Mouse (Mus musculus) adrenal gland, adult 8-10 months (tissue): ENCODE measurements around the gene Serpina3i. TPM values are rescaled to one million over a fixed set of nuclear protein-coding genes. Genes with fewer than 3 reads are reported as not detected.
"Not testable (repeated sequence)": the region's sequence is repeated elsewhere in the genome, so short reads cannot be mapped to it uniquely, and the experiment has no call there.

Source experiments
- DNase-seq: peaks from one replicate; pipeline ENCODE4 v3.0.0; 2022
- total RNA-seq, 4 experiments: library from RNA; stranded (reverse); gene quantifications; 2 replicates each; pipeline ENCODE4 v1.2.4; 2022

Serpina3i gene
- total RNA-seq: under 1 TPM in 2 of 4 experiments, not detected in 2; 0.24 to 0.31 TPM

DNA sequence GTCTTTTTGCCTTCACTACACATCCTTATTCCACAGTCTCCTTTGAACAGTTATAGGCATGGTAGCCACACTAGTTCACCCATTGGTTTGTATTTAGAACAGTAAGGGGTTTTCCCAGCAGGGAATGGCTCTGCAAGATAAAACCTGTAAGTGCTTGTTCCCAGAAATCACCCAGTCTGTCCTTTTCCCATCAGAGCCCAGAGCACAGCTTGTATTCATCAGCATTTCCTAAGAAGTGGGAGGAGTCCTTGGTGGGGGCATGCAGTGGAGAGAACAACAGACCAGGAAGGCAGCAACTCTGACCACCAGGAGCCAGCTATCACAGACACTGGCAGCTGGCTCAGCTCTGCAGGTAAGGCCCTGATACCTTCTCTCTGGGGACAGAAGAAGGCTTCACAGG is at the start of gene Serpina3i:
Gene Serpina3i, plus strand, starts transcription at position 260 of the 400 bp plus-strand sequence.
- no peak for DNase-seq

DNA sequence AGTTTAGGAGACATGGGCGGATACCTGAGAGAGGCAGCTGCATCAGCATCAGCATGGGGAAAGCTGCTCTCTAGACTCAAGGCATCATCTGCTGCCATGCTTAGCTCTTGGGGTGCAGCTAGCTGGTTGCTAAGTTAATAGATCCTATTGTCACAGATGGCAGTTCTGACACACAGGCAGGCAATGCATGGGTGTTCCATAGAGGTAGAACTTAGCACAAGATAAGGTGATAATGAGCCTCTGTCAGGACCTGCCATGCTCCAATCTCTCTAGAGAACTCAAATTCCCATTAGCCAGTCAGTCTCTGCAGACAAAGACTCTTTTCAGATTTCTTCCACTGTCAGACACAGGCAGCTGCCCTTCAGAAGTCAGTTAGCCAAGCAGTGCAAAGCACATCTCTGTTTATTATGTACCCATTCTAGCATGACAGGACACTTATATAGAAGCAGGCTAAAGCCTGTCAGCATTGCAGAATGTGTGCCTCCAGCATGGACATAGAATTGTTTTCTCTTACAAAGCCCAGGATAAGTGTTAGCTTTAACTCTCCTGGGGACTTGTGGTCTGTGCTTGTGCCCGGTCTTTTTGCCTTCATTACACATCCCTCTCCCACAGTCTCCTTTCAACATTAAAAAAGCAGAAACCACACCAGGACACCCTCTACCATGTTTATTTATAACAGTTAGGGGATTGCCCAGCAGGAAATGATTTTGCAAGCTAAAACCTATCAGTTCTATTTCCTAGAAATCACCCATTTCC is 49.1 kb upstream of the Serpina3i start:
- no peak for DNase-seq

DNA sequence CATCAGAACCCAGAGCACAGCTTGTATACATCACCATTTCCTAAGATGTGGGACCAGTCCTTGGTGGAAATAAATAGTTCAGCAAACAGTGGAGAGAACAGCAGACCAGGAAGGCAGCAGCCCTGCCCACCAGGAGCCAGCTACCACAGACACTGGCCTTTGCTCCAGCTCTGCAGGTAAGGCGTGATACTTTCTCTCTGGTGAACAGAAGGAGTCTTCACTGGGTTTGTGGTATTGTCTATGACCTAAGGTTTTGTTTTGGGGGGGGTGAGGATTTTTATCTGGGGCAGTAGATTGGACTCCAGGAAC is 48.5 kb upstream of the Serpina3i start, which contains the start of gene Serpina3f:
Gene Serpina3f, plus strand, starts transcription at position 100 of the 309 bp plus-strand sequence.
- no peak for DNase-seq

DNA sequence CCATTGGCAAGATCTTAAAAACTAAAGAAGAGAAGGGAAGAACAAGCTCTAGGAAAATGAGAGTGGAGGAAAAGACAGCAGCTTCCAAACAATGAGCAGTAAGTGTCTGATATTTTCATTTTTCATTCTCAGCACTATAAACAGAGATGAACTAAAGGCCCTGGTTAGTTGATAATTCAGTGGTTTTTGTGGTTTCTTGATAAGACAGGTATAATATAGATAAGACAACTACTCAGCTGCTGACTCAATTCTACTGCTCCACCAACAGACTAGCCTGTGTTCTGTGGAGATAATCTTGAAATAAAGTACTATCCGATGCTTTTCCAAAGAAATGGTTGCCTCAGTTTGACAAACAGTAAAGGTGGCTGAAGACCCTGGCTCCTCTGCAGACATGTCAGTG is 47.7 kb upstream of the Serpina3i start:
- no peak for DNase-seq

DNA sequence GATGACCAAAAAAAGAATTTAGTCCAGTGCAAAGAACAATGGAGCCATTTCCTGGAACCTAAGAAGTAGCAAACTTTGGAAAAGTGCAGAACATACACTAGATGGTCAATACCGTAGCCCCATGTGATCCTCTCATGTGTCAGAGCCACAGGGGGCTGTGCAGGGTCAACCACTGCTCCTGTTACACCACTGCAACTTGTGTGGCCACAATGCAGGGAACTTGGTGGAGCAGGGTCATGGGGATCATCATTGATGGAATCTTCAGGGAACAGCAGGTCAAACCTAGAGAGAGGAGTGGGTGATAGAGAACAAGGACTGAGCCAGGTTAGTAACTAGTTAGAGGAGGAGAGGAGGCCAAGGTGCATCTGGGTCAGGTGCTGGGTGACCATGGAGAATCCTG is 41.3 kb upstream of the Serpina3i start:
- DNase-seq: no peak

DNA sequence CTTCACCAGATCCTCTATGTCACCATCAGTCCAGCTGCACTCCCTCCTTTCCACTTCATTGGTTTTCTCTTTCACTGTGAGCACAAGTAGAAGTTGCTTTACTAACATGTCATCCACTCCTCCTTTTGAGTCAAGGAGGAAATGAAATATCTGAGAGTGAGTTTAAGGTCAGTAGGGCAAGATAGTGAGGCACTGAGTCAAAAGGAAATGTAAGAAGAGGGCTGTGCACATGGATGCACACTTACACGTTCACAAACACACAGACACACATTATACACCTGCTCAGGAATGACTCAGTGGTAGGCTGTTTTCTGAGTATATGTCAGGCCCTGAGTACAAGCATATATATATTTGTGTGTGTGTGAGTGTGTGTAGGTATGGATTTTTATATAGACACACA is 39.2 kb upstream of the Serpina3i start:
- no peak for DNase-seq

DNA sequence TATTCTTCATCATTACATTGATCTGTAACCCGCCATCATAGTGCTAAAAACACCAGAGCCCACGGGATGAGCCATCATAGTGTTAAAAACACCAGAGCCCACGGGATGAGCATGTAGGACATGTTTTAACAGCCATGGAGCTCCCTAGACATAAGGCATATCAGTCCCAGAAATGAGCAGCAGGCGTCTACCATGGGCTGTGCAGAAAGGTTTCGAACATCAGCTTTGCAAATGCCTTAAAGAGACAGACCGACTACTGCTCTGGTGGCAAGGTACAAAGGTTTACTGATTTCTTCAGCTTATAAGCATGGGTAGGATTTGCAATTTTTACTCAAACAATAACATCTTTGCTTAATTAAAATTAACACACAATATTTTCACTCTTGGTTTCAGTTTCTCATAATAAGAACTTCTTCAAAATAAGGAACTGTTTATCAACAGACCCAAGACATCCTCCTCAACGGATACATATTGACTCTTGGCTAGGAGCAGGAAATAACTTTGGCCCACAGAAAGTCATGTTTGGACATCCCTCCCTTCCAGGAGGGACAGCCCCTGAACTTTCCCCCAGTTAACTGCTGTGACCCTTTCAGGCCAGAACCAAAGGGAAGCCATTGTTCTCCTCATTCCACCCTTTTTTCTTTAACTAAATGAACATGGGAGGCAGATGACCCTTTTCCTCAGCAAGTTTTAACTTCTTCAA is 38.2 kb upstream of the Serpina3i start:
- no peak for DNase-seq

DNA sequence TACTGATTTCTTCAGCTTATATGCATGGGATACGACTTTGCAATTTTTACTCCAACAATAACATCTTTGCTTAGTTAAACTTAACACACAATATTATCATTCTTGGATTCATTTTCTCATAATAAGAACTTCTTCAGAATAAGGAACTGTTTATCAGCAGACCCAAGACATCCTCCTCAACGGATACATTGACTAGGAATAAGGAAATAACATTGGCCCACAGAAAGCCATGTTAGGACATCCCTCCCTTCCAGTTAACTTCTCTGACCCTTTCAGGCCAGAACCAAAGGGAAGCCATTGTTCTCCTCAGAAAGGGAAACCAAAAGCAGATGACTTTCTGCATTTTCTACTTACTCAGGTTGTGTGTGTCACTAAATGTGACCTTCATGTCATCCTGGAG is 32.2 kb upstream of the Serpina3i start:
- no peak for DNase-seq

DNA sequence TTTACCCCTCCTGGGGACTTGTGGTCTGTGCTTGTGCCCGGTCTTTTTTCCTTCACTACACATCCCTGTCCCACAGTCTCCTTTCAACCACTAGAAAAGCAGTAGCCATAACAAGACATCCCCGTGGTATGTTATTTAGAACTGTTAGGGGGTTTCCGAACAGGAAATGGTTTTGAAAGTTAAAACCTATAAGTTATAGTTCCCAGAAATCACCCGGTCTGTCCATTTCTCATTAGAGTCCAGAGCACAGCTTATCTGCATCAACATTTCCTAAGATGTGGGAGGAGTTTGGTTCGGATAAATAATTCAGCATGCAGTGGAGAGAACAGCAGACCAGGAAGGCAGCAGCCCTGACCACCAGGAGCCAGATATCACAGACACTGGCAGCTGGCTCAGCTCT is 27.0 kb upstream of the Serpina3i start, which contains the start of gene Serpina3g:
Gene Serpina3g, plus strand, starts transcription at position 331 of the 400 bp plus-strand sequence.
- no peak for DNase-seq

DNA sequence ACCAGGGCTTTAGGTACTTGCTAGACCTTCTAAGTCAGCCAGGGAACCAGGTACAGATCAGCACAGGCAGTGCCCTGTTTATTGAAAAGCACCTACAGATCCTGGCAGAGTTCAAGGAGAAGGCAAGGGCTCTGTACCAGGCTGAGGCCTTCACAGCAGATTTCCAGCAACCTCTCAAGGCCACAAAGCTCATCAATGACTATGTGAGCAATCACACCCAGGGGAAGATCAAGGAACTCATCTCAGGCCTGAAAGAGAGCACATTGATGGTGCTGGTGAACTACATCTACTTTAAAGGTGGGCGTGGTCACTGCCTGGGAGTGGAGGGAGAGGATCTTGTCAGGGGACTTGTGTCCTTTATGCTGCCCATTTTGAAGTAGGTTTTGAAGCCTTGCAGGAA is 24.9 kb upstream of the Serpina3i start:
- not testable (repeated sequence) for DNase-seq

DNA sequence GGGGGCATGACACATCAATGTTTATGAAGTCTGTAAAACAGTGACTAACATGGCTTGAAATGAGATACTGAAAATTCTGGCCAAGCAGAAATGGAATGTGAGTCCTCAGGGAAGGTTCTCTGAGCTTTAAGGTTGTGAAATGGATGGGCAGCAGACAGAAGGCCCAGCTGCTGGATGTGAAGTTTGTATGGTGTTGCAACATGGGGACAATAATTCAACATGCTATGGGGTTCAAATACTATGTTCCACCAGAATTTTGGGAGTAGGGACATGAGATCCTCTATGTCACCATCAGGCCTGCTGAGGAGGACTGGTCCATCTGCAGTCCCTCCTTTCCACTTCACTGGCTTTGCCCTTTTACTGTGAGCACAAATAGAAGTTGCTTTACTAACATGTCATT is 19.6 kb upstream of the Serpina3i start:
- DNase-seq: no peak

DNA sequence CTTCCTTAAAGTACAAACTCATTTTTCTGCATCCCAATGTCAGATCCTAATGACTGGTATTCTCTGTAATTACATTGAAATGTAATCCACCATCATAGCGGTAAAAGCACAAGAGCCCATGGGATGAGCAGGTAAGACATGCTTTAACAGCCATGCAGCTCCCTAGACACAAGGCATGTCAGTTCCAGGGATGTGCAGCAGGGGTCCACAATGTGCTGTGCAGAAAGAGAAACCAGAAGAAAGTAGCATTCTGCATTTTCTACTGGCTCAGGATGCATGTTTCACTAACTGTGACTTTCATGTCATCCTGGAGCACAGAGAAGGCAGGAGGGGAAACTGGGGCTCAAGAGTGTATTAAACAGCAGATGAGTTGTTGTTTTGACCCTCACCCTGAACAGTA is 17.8 kb upstream of the Serpina3i start:
- no peak for DNase-seq

DNA sequence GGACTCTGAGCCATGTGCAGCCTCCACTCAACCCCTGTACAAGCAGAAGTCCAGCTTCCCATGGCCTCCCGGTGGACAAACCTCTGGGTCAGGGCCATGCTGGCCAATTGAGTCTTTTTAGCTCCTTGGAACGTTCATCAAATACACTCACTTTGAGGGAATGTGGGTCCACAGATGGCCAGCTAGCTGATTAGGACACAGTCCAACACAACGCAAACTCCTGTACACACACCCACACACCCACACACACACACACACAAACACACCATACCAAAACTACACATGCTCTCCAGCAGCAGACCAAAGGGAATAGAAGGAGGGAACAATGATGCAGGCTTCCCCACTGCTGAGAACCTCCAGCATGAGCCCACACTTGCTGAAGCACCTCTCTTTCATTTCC is 17.3 kb upstream of the Serpina3i start:
- DNase-seq: no peak

DNA sequence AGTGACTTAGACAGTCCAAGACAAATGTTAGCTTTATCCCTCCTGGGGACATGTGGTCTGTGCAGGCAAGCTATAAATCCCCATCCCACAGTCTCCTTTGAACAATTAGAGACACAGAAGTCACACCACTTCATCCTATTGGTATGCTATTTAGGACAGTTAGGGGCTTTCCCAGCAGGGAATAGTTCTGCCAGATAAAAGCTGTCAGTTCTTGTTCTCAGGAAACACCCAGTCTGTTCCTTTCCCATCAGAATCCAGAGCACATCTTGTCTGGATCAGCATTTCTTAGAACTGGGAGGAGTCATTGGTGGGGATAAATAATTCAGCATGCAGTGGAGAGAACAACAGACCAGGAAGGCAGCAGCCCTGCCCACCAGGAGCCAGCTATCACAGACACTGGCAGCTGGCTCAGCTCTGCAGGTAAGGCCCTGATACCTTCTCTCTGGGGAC is 15.3 kb upstream of the Serpina3i start:
- no peak for DNase-seq

DNA sequence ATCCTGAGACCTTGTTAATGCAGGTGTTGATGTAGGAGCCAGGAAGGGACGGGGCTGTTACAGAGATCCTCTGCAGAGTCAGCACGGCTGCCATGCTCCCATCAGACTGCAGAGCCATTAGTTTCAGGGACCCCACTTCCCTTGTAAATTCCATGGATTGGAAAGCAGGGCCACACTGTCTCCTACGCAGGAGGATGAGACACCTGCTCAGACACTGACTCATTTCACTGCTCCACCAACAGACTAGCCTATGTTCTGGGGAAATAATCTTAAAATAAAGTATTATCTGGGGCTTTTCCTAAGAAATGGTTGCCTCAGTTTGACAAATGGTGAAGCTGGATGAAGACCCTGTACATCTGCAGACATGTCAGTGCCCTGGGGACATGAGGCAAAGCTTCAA is 14.7 kb upstream of the Serpina3i start:
- no peak for DNase-seq

DNA sequence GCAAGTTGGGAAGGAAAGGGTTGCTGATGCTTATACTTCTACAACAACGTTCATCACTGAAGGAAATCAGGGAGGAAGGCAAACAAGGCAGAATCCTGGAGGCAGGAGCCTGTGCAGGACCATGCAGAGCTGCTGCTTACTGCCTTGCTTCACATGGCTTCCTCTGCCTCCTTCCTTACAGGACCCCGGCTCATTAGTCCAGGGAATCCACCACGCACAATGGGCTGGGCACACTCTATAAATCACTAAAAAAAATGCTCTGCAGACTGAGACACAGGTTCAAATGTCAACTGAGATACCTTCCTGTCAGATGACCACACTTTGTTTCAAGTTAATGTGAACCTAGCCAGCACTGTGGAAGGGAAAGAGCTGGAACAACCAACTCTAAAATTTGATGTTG is 1.9 kb upstream of the Serpina3i start:
- no peak for DNase-seq

DNA sequence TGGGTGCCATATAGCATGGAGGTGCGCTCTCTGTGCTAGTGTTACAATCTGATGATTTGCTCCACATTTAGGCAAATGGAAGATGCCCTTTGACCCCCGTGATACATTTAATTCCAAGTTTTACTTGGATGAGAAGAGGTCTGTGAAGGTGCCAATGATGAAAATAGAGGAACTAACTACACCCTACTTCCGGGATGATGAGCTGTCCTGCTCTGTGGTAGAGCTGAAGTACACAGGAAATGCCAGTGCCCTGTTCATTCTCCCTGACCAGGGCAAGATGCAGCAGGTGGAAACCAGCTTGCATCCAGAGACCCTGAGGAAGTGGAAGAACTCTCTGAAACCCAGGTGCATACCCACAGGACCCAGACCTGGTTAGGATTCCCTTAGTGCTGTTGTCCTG is 3.5 kb downstream of the Serpina3i start:
- DNase-seq: no peak

DNA sequence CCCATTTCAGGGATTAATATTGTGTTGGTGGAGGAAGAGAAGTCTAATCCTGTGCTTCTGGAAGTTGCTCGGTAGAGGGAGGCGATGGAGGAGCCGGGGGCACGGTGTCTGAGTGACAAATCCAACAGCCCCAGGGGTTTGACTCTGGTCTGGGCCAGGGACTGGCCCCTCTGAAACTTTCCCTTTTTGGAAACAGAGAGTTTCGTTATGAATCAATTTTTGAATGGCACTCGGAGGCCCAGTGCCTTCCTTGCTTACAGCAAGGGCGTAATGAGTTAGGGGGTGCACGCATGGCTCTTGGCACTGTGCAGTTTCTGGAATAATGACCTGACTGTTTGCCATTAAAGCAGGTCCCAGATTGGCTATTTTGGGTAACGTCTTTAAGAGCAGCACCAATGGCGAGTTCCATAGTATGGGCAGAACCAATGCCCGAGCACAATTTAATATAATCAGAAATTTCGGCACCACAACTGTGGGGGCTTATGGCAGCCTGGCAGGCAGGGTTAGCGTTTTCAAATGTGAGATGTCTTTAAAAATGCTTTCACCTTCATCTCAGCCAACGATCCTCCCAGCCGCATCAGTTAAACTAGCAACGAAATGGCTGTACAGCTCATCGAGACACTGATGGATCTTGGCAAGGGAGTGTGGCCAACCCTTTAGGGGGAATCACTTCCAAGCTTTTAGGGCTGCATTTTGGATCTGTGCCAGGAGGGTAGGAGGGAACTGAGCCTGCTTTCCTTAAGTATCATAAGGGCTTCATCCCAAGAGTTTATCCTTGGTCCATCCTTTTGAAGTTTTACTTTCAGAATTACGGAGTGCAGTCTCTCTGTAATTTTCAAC is 15.5 kb downstream of the Serpina3i start:
- DNase-seq: no peak

DNA sequence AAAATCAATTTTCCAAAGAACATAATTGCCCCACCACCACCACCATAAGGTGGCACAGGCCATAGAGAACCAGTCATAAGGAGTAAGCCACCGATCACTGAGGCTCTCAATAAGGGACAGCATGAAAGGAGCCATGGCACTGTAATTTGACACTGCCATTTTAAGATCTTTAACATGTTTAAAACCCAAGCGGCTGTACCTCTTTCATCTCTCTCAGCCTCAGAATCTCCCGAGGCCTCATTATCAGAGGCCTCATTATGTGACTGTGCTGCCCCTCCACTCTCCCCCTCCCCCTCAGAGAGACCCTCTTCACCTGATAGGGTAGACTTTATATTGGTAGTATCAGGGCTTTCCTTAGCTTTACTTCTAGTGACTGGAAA is 16.1 kb downstream of the Serpina3i start:
- no peak for DNase-seq

DNA sequence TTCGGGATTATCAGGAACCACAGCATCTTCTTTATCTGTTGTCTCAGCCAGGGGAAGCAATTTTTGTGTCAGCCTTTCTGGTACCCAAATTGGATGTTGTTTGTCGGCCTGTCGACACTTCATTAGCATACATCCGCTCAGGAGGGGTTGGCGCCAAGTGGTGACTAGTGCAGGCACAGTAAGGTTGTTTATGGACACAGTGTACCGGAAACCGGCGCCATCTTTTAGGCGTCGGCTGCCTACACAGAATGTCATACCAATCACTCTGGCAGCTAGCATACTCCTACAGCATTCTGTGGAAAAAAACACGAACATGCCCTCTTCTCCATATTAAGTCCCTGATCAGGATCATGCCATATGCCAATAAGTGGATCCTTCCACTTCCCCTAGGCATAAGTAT is 20.5 kb downstream of the Serpina3i start:
- no peak for DNase-seq

DNA sequence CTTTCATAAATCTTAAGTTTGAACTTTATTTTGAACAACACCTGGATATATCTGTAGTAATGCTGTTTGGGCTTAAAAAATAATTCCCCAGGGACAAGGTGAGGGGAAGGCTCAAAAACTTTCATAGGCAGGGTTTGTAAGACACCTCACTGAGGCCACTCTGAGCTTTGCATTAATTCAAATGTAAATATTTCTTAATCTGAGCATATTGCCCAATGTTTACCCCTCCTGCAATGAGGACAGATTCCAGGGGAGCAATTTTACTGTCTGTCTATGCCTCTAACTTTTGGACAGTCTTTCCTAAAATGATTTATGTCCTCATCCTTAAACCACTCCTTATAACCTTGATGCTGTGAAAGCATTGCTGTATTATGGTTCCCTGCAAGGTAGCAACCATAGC is 25.4 kb downstream of the Serpina3i start:
- DNase-seq: no peak

DNA sequence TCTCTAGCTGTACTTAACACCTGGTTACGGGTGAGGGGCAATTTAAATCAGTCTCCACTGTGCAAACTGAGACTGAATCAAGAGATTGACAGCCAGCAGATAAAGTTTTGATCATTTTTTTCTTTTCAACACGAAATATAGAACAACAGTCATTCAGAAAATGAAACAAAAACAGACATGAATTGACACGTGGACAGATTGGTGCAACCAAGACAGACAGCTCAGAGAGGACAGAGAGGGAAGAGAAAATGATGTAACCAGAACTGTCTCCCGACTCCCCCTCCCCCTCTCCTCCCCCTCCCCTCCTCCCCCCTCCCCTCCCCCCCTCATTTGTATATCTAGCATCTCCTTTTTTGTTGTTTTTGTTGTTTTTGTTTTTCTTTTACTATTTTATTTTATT is 26.9 kb downstream of the Serpina3i start:
- no peak for DNase-seq

DNA sequence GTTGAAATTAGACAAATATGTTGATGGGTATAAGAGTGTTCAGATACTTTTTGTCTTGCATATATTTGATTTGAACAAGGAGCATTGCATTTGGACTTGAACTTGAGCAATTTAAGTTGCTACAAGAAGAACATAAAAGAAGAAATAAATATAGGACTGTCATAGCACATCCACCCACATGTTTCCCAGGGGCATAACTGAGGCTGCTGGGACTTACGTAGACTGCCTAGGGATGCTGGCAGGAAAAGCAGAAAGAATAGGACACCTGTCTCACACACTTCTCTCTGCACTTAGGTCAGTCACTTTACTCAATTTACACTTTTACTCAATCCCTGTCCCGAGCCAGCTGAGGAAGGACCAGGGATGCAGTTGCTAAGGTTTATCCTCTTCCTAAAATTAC is 31.0 kb downstream of the Serpina3i start:
- DNase-seq: no peak
